ENCODE assay signal across 25 mouse cellular contexts in the genomic region with DNA sequence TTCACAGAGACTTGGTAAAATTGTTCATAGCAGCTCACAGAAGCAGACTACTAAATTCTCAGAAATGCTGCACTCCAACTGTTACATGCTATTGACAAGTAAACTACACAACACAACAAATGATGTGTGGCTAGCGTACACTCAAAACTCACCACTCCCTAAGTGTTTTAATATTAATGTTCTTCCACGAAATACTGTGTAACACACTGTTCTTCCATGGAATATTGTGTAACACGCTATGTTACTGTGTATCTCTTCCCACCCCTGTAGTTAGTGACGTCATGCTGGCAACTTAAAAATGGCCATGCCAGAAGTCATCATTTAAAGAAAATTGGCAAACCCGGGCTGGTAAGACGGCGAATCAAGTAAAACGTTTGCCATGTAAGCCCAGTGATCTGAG.
DNase-seq lines count a peak whose midpoint lies in the region; ATAC-seq and TF ChIP-seq lines count a peak whose summit lies in the region.
"Had no signal": no experiment of that assay in that cellular context is flagged by ENCODE, and none has a peak within 500 bp of the region (broad histone marks: within the 10 kb centered on the region; RNA-seq: fewer than 3 reads in every experiment).

No protein-coding gene starts in this region.

- 92% methylated on average over 8 of the region's 8 CpGs for WGBS in heart, embryonic 10.5 days
- 81% methylated on average over 8 of the region's 8 CpGs for WGBS in heart, embryonic 15.5 days
- 65% methylated on average over 8 of the region's 8 CpGs for WGBS in lung, embryonic 14.5 days

- no peak overlapping the region for H3K4me3 ChIP-seq in heart, embryonic 10.5 days
- no peak overlapping the region for H3K4me3 ChIP-seq in heart, embryonic 15.5 days
- H3K4me3 ChIP-seq in lung, embryonic 14.5 days (ENCODE audit: low read depth, low read length), result no peak overlapping the region
- H3K4me3 ChIP-seq: embryonic facial prominence, embryonic 10.5 days; embryonic facial prominence, embryonic 13.5 days; erythroblast, embryonic 14.5 days; forebrain, embryonic 12.5 days; forebrain, embryonic 15.5 days; heart, adult 2 months; hindbrain, embryonic 12.5 days; hindbrain, embryonic 15.5 days; intestine, embryonic 15.5 days had no signal

- no peak for DNase-seq in heart, embryonic 10.5 days (ENCODE audit: low spot score)
- no peak for DNase-seq in heart, postnatal 25 days (ENCODE audit: low spot score)
- DNase-seq in heart, adult 18-20 months, result no peak
- DNase-seq in lung, embryonic 14.5 days, result peak; percentile 54
- DNase-seq in lung, postnatal 14 days, result no peak
- DNase-seq: adrenal gland, adult 8-10 months; adrenal gland, postnatal 25 days; cerebellum, adult 11-12 months; cerebellum, adult 8-10 months; cerebellum, postnatal 10 days; cerebellum, postnatal 36 days; embryo, embryonic 11 days; gastrocnemius, postnatal 25 days; heart, adult 2 months; heart, postnatal 10 days had no signal

- H3K36me3 ChIP-seq in heart, embryonic 10.5 days, result no peaks in the 10 kb centered on the region
- no peaks in the 10 kb centered on the region for H3K36me3 ChIP-seq in heart, embryonic 15.5 days
- no peaks in the 10 kb centered on the region for H3K36me3 ChIP-seq in lung, embryonic 14.5 days (ENCODE audit: insufficient read depth)
- H3K36me3 ChIP-seq: embryonic facial prominence, embryonic 10.5 days; embryonic facial prominence, embryonic 13.5 days; forebrain, embryonic 12.5 days; forebrain, embryonic 15.5 days; hindbrain, embryonic 12.5 days; hindbrain, embryonic 15.5 days; intestine, embryonic 15.5 days had no signal

- 0 out of 2 replicates have a peak, but pooled peaks cover 4% of the 10 kb centered on the region for H3K4me1 ChIP-seq in heart, embryonic 10.5 days
- H3K4me1 ChIP-seq in heart, embryonic 15.5 days (replicated peaks), result no peaks in the 10 kb centered on the region; the same call in 1 of the 2 replicates
- peaks cover 8% of the 10 kb centered on the region; the same call in 1 of the 2 replicates for H3K4me1 ChIP-seq in lung, embryonic 14.5 days (ENCODE audit: insufficient read depth)
- H3K4me1 ChIP-seq: embryonic facial prominence, embryonic 10.5 days; forebrain, embryonic 12.5 days; forebrain, embryonic 15.5 days; hindbrain, embryonic 12.5 days; hindbrain, embryonic 15.5 days had no signal

- TF ChIP-seq CTCF in lung, embryonic 14.5 days (IDR thresholded peaks at IDR 0.05; ENCODE audit: low read depth), result no peak

- H3K9ac ChIP-seq in heart, embryonic 15.5 days, result no peak overlapping the region
- no peak overlapping the region for H3K9ac ChIP-seq in lung, embryonic 14.5 days
- H3K9ac ChIP-seq: embryonic facial prominence, embryonic 13.5 days; forebrain, embryonic 12.5 days; forebrain, embryonic 15.5 days; hindbrain, embryonic 12.5 days; hindbrain, embryonic 15.5 days; intestine, embryonic 15.5 days had no signal

- no peak for ATAC-seq in heart, embryonic 15.5 days (replicated peaks; ENCODE audit: insufficient number of reproducible peaks, insufficient read depth, low FRiP score, low read depth)
- 0 out of 2 replicates have a peak, but pooled peaks have one; percentile 19 for ATAC-seq in lung, embryonic 14.5 days (ENCODE audit: insufficient read depth)
- ATAC-seq: activated CD4-positive, CD25-positive, alpha-beta regulatory T cell, adult 4 months; forebrain, embryonic 15.5 days had no signal

- no peaks in the 10 kb centered on the region for H3K9me3 ChIP-seq in heart, embryonic 10.5 days
- no peaks in the 10 kb centered on the region for H3K9me3 ChIP-seq in heart, embryonic 15.5 days (replicated peaks)
- H3K9me3 ChIP-seq in lung, embryonic 14.5 days (ENCODE audit: low read depth, low read length), result no peaks in the 10 kb centered on the region
- H3K9me3 ChIP-seq: embryonic facial prominence, embryonic 10.5 days; embryonic facial prominence, embryonic 13.5 days; forebrain, embryonic 12.5 days; forebrain, embryonic 15.5 days; hindbrain, embryonic 12.5 days; hindbrain, embryonic 15.5 days; intestine, embryonic 15.5 days had no signal

- H3K27me3 ChIP-seq in heart, embryonic 10.5 days (ENCODE audit: insufficient read depth, poor library complexity, severe bottlenecking), result no peaks in the 10 kb centered on the region
- H3K27me3 ChIP-seq in heart, embryonic 15.5 days, result no peaks in the 10 kb centered on the region
- H3K27me3 ChIP-seq in lung, embryonic 14.5 days (ENCODE audit: insufficient read depth, low read length), result no peaks in the 10 kb centered on the region
- H3K27me3 ChIP-seq: embryonic facial prominence, embryonic 13.5 days; forebrain, embryonic 12.5 days; forebrain, embryonic 15.5 days; hindbrain, embryonic 12.5 days; hindbrain, embryonic 15.5 days; intestine, embryonic 15.5 days had no signal

- intact Hi-C loops in heart, postnatal 25 days (cut with DNase I), result loop anchor here (10.0 kb wide), 2 partner anchors 86 to 146 kb away; no protein-coding TSS in a partner anchor

- peak overlapping the region; percentile 10; the same call in 1 of the 2 replicates for H3K27ac ChIP-seq in heart, embryonic 10.5 days
- H3K27ac ChIP-seq in heart, embryonic 15.5 days, result peak overlapping the region; percentile 43
- H3K27ac ChIP-seq in lung, embryonic 14.5 days (ENCODE audit: low read depth), result peak overlapping the region; percentile 68; the same call in 1 of the 2 replicates
- H3K27ac ChIP-seq: embryonic facial prominence, embryonic 10.5 days; embryonic facial prominence, embryonic 13.5 days; forebrain, embryonic 12.5 days; forebrain, embryonic 15.5 days; heart, adult 2 months; hindbrain, embryonic 12.5 days; hindbrain, embryonic 15.5 days; intestine, embryonic 15.5 days had no signal

- no peak overlapping the region for H3K4me2 ChIP-seq in heart, embryonic 15.5 days
- H3K4me2 ChIP-seq in lung, embryonic 14.5 days, result no peak overlapping the region
- H3K4me2 ChIP-seq: embryonic facial prominence, embryonic 13.5 days; forebrain, embryonic 12.5 days; forebrain, embryonic 15.5 days; hindbrain, embryonic 12.5 days; hindbrain, embryonic 15.5 days; intestine, embryonic 15.5 days had no signal

Comparison
In these comparisons a context has a peak if more than half of its experiments do, and no peak if none do; other contexts are left out.
1. H3K27ac ChIP-seq: peak in every context shown above with its lines; median percentile 68 in lung, embryonic 14.5 days; 43 in heart, embryonic 15.5 days; 10 in heart, embryonic 10.5 days.